Mouse (Mus musculus): ENCODE results near the gene Gm1673. TPM values are rescaled to one million over a fixed set of nuclear protein-coding genes. Genes with fewer than 3 reads are reported as not detected.
A peak's percentile ranks its signal among the peaks of the same experiment; 100 is the strongest.

The Gm1673 gene
- total RNA-seq, 2 experiments from 2014 or later: 81.6 to 83.0 TPM

- peak; percentile 77 to 86 for DNase-seq (ENCODE audit: low spot score in 2 of 2)
Observed at GRCm38 (mm10) chr5:33997051-33997741, 14.0 kb downstream of the Gm1673 start.

GRCm38 (mm10) chr5:33997829-33998504, 14.7 kb downstream of the Gm1673 start:
- no peak for DNase-seq (ENCODE audit: low spot score in 2 of 2)

GRCm38 (mm10) chr5:33998505-33998877, 15.3 kb downstream of the Gm1673 start:
- DNase-seq (ENCODE audit: low spot score in 2 of 2): no peak

- no peak for DNase-seq (ENCODE audit: low spot score in 2 of 2)
Observed at GRCm38 (mm10) chr5:33999466-34000090, 16.3 kb downstream of the Gm1673 start.

- DNase-seq (ENCODE audit: low spot score in 2 of 2): peak; percentile 58 to 59
Observed at GRCm38 (mm10) chr5:34000809-34001208, 17.6 kb downstream of the Gm1673 start.

GRCm38 (mm10) chr5:34001401-34001800, 18.2 kb downstream of the Gm1673 start:
- DNase-seq (ENCODE audit: low spot score in 2 of 2): no peak

GRCm38 (mm10) chr5:34002636-34003035, 19.4 kb downstream of the Gm1673 start:
- DNase-seq (ENCODE audit: low spot score in 2 of 2): no peak

GRCm38 (mm10) chr5:34004618-34005017, 21.4 kb downstream of the Gm1673 start:
- DNase-seq (ENCODE audit: low spot score in 2 of 2): no peak

GRCm38 (mm10) chr5:34006832-34007231, 23.6 kb downstream of the Gm1673 start:
- DNase-seq (ENCODE audit: low spot score in 2 of 2): no peak

- DNase-seq (ENCODE audit: low spot score in 2 of 2): no peak
Observed at GRCm38 (mm10) chr5:34007392-34007941, 24.2 kb downstream of the Gm1673 start.

- no peak for DNase-seq (ENCODE audit: low spot score in 2 of 2)
Observed at GRCm38 (mm10) chr5:34014652-34015051, 31.4 kb downstream of the Gm1673 start.

GRCm38 (mm10) chr5:34018968-34019367, 35.7 kb downstream of the Gm1673 start:
- no peak for DNase-seq (ENCODE audit: low spot score in 2 of 2)

GRCm38 (mm10) chr5:34030101-34030500, 46.9 kb downstream of the Gm1673 start:
- no peak for DNase-seq (ENCODE audit: low spot score in 2 of 2)

GRCm38 (mm10) chr5:34031022-34031421, 47.8 kb downstream of the Gm1673 start:
- DNase-seq (ENCODE audit: low spot score in 2 of 2): no peak

- no peak for DNase-seq (ENCODE audit: low spot score in 2 of 2)
Observed at GRCm38 (mm10) chr5:34032520-34032919, 49.3 kb downstream of the Gm1673 start.

Other genes starting within 250 kb of the Gm1673 start
- gene Letm1, start 200.6 kb upstream of the Gm1673 start, total RNA-seq (2021): 100 to 1,000 TPM in 1 of 2 experiments, 10 to 100 TPM in 1; 97.9 to 104 TPM
- 100 to 1,000 TPM; 153 to 164 TPM for gene Nsd2, start 162.7 kb upstream of the Gm1673 start, total RNA-seq (2021)
- gene Nelfa, start 47.0 kb upstream of the Gm1673 start, total RNA-seq (2021): 10 to 100 TPM; 20.9 to 23.0 TPM
- gene Nat8l, start 12.6 kb downstream of the Gm1673 start, total RNA-seq (2021): 100 to 1,000 TPM; 208 to 236 TPM
- gene Poln, start 186.0 kb downstream of the Gm1673 start, total RNA-seq (2021): 1 to 10 TPM; 1.6 TPM
- gene Haus3, start 186.1 kb downstream of the Gm1673 start, total RNA-seq (2021): 1 to 10 TPM; 7.8 to 8.6 TPM
- gene Mxd4, start 204.3 kb downstream of the Gm1673 start, total RNA-seq (2021): 10 to 100 TPM; 74.0 to 80.4 TPM

All from left cerebral cortex, adult 18-20 months (tissue).